8 mouse cellular contexts compared by ENCODE assay signal in genomic region chr4:46025893-46026292, GRCm38 (mm10). TPM values are rescaled to one million over a fixed set of nuclear protein-coding genes. Genes with fewer than 3 reads are reported as not detected.
DNase-seq lines count a peak whose midpoint lies in the region; ATAC-seq and TF ChIP-seq lines count a peak whose summit lies in the region.
"Had no signal": no experiment of that assay in that cellular context is flagged by ENCODE, and none has a peak within 500 bp of the region (broad histone marks: within the 10 kb centered on the region; RNA-seq: fewer than 3 reads in every experiment).

No protein-coding gene starts in this region.

- DNase-seq in kidney, adult 2 months = peak; percentile 33
- DNase-seq in NIH3T3 (ENCODE audit: low read depth) (peak; percentile 52), MN1 (ENCODE audit: low spot score) (no peak)
- peak; percentile 81 for DNase-seq in embryo, embryonic 10 days (ENCODE audit: low spot score)
- peak; percentile 18 for DNase-seq in layer of hippocampus, adult 9-10 months (ENCODE audit: low spot score)
- DNase-seq in retina, postnatal 1 day = peak; percentile 44

- WGBS in kidney, adult 2 months = 58% methylated on average over 7 of the region's 7 CpGs
- WGBS in kidney, embryonic 15.5 days = 44% methylated on average over 7 of the region's 7 CpGs

- no peak overlapping the region for H3K4me2 ChIP-seq in kidney, embryonic 15.5 days

- H3K4me3 ChIP-seq in kidney, adult 2 months (ENCODE audit: insufficient read depth, low read depth, low read length) = no peak overlapping the region
- no peak overlapping the region for H3K4me3 ChIP-seq in kidney, embryonic 15.5 days (replicated peaks)
- H3K4me3 ChIP-seq: myocyte had no signal

- H3K4me1 ChIP-seq in kidney, adult 2 months (ENCODE audit: control insufficient read depth, insufficient read depth, low read length) = no peaks in the 10 kb centered on the region
- H3K4me1 ChIP-seq in kidney, embryonic 15.5 days = peaks cover 2% of the 10 kb centered on the region; the same call in 1 of the 2 replicates

- no peaks in the 10 kb centered on the region for H3K36me3 ChIP-seq in kidney, adult 2 months (ENCODE audit: control insufficient read depth, insufficient read depth, low read length)
- H3K36me3 ChIP-seq in kidney, embryonic 15.5 days = no peaks in the 10 kb centered on the region

- no peak; the same call in 1 of the 2 replicates for ATAC-seq in kidney, embryonic 15.5 days (replicated peaks; ENCODE audit: low FRiP score)

- no peaks in the 10 kb centered on the region for H3K9me3 ChIP-seq in kidney, embryonic 15.5 days (replicated peaks)

- peak; percentile 61 for TF ChIP-seq CTCF in kidney, adult 2 months (conservative IDR thresholded peaks at IDR 0.05; ENCODE audit: insufficient read depth, insufficient read length, low read depth, low read length)

- H3K27ac ChIP-seq in kidney, adult 2 months (ENCODE audit: insufficient read depth, low read depth, low read length) = no peak overlapping the region
- H3K27ac ChIP-seq in kidney, embryonic 15.5 days = no peak overlapping the region

- no peak for TF ChIP-seq POLR2A in kidney, adult 2 months (IDR thresholded peaks at IDR 0.05; ENCODE audit: low read depth, low read length)

- no peaks in the 10 kb centered on the region for H3K27me3 ChIP-seq in kidney, adult 2 months (replicated peaks; ENCODE audit: control insufficient read depth, insufficient read depth, low read length)
- H3K27me3 ChIP-seq in kidney, embryonic 15.5 days = no peaks in the 10 kb centered on the region

- H3K9ac ChIP-seq in kidney, embryonic 15.5 days = no peak overlapping the region

RNA-seq across cellular contexts. Expression of gene Tmod1, which starts 12.8 kb away (rescaled TPM):
- 0.80 and 2.3 TPM in 2 replicates for polyA plus RNA-seq in kidney, adult 2 months (2012; rRNA removed)
- polyA plus RNA-seq in kidney, embryonic 15.5 days (2015; fragmentation: Nextera tagmentation; extraction: Ambion mirVana) = 8.2 TPM in 2 replicates
